In the genomic region with DNA sequence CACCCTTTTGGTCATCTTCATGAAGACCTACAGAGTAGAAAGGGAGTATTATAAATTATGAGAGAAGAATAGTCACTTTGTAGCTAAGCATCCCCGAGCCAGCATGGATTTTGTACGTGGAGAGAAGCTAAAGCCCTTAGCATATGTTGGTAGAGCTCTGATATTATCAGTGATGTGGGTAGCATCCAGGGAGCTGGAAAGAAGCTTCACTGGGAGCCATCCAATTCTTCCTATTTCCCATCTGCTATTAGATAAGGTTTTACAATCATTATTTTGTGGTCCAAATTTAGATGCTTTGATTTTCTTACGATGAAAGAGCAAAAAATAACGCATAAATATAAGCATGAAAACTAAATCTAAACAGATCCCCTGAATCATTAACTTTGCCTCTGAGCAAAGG, we compare ENCODE assay signal across 24 mouse cellular contexts.
"Had no signal": no experiment of that assay in that cellular context is flagged by ENCODE, and none has a peak within 500 bp of the region (broad histone marks: within the 10 kb centered on the region; RNA-seq: fewer than 3 reads in every experiment).

No protein-coding gene starts in this region.

- H3K27ac ChIP-seq: limb, embryonic 12.5 days; limb, embryonic 15.5 days; liver, embryonic 14.5 days; lung, embryonic 15.5 days; midbrain, embryonic 10.5 days; midbrain, embryonic 13.5 days; neural tube, embryonic 13.5 days; stomach, embryonic 15.5 days had no signal

- H3K4me2 ChIP-seq: limb, embryonic 12.5 days; limb, embryonic 15.5 days; liver, embryonic 11.5 days; lung, embryonic 15.5 days; midbrain, embryonic 13.5 days; neural tube, embryonic 13.5 days; stomach, embryonic 15.5 days had no signal

- H3K27me3 ChIP-seq: limb, embryonic 12.5 days; limb, embryonic 15.5 days; lung, embryonic 15.5 days; megakaryocyte, embryonic 14.5 days; midbrain, embryonic 13.5 days; neural tube, embryonic 13.5 days; stomach, embryonic 15.5 days had no signal

- H3K9me3 ChIP-seq: limb, embryonic 12.5 days; limb, embryonic 15.5 days; lung, embryonic 15.5 days; midbrain, embryonic 10.5 days; midbrain, embryonic 13.5 days; neural tube, embryonic 13.5 days; stomach, embryonic 15.5 days had no signal

- ATAC-seq: liver, postnatal 0 days; midbrain, embryonic 13.5 days; midbrain, embryonic 16.5 days had no signal

- DNase-seq: kidney, adult 18-20 months; kidney, adult 9 months; kidney, postnatal 14 days; left cerebral cortex, postnatal 4 days; liver, postnatal 0 days; lung, postnatal 10 days; lung, postnatal 36 days; retina, postnatal 1 day; right cerebral cortex, postnatal 25 days; spleen, adult 18-20 months; thymus, adult 18-20 months; thymus, postnatal 36 days had no signal

- H3K36me3 ChIP-seq: limb, embryonic 12.5 days; limb, embryonic 15.5 days; lung, embryonic 15.5 days; midbrain, embryonic 10.5 days; midbrain, embryonic 13.5 days; neural tube, embryonic 13.5 days; stomach, embryonic 15.5 days had no signal

- H3K4me3 ChIP-seq: limb, embryonic 12.5 days; limb, embryonic 15.5 days; lung, embryonic 15.5 days; megakaryocyte, embryonic 14.5 days; midbrain, embryonic 10.5 days; midbrain, embryonic 13.5 days; myocyte; neural tube, embryonic 13.5 days; stomach, embryonic 15.5 days had no signal

- H3K4me1 ChIP-seq: limb, embryonic 12.5 days; limb, embryonic 15.5 days; lung, embryonic 15.5 days; megakaryocyte, embryonic 14.5 days; midbrain, embryonic 10.5 days; midbrain, embryonic 13.5 days; stomach, embryonic 15.5 days had no signal

- H3K9ac ChIP-seq: limb, embryonic 12.5 days; limb, embryonic 15.5 days; liver, embryonic 14.5 days; liver, postnatal 0 days; lung, embryonic 15.5 days; midbrain, embryonic 13.5 days; neural tube, embryonic 13.5 days; stomach, embryonic 15.5 days had no signal
